Mouse (Mus musculus): ENCODE results near the gene Btbd16. TPM values are rescaled to one million over a fixed set of nuclear protein-coding genes. Genes with fewer than 3 reads are reported as not detected.

Btbd16 gene
- total RNA-seq, 1 experiment from 2014 or later = 0.19 TPM

- no peak for ATAC-seq (replicated peaks; ENCODE audit: insufficient number of reproducible peaks, low FRiP score, low TSS enrichment, poor library complexity, severe bottlenecking)
These were observed 9.7 kb upstream of the Btbd16 start for GRCm38 (mm10) chr7:130764160-130764559.

DNA sequence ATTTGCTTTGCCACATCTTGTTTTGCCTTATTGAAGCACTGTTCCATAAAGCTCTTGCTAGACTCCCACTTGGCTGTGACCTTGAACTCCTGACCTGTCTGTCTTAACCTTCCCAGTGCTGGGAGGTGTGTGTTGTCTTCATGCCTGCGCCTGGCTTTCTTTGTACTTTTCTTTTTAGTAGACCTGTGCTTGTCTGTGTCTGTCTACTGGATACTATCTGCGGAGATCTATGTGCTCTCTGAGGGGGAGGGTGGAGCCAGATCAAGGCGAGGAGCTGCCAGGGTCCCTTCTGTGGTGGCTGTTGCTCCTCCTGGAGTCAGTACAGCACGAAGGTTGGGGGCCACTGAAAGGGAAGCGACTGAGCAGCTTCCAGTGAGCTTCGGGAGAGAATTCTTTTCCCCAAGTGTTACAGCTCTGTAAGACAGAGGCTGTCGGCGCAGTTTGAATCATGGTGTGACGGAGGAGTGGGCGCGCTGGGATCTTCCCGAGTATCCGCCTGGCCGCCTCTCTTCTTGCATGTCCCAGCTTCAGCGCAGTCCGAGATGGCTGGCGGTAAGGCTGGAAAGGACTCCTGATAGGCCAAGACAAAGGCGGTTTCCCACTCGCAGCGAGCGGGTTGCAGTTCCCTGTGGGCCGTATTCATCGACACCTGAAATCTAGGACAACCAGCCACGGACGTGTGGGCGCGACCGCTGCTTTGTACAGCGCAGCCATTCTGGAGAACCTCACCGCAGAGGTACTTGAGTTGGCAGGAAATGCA lies 7.3 kb upstream of the Btbd16 start:
- ATAC-seq (replicated peaks; ENCODE audit: insufficient number of reproducible peaks, low FRiP score, low TSS enrichment, poor library complexity, severe bottlenecking) = no peak

DNA sequence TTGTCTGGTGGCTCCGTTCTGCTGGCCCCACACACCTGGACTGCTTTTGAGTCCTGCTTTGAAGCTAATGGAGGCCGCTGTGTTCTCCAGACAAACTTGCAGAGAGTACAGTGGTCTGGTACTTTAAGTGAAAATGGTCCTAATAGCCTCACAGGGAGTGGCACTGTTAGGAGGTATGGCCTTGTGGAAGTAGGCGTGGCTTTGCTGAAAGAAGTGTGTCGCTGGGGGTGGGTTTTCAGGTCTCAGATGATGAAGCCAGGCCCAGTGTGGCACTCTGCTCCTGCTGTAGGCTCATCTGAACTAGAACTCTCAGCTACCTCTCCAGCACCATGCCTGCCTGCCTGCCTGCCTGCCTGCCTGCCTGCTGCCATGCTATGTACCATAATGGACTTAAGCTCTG lies 5.7 kb upstream of the Btbd16 start:
- no peak for ATAC-seq (replicated peaks; ENCODE audit: insufficient number of reproducible peaks, low FRiP score, low TSS enrichment, poor library complexity, severe bottlenecking)

DNA sequence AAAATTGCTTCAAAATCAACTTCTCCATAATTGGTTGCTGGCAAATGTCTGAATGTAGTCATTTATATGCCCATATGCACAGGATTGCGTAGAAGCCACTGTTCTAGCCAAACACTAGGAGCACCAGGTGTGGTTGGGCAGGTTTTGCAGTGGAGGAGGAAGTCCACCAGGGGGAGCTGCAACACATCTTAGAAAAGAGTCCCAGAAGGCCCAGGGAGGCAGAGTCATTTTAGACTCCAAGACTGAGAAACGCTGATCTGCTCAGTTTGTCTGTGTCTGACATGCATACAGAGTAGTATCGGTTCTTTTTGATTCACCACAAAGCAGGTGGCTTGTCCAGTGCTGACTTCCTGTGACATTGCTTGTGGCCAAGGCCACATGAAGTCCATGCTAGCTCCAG lies 3.2 kb upstream of the Btbd16 start:
- ATAC-seq (replicated peaks; ENCODE audit: insufficient number of reproducible peaks, low FRiP score, low TSS enrichment, poor library complexity, severe bottlenecking) = peak; percentile 74

GRCm38 (mm10) chr7:130773171-130773830 lies 568 bp upstream of the Btbd16 start:
- no peak; the same call in 1 of the 2 replicates for ATAC-seq (replicated peaks; ENCODE audit: insufficient number of reproducible peaks, low FRiP score, low TSS enrichment, poor library complexity, severe bottlenecking)

GRCm38 (mm10) chr7:130780866-130781419 lies 7.1 kb downstream of the Btbd16 start:
- no peak for ATAC-seq (replicated peaks; ENCODE audit: insufficient number of reproducible peaks, low FRiP score, low TSS enrichment, poor library complexity, severe bottlenecking)

- ATAC-seq (replicated peaks; ENCODE audit: insufficient number of reproducible peaks, low FRiP score, low TSS enrichment, poor library complexity, severe bottlenecking) = no peak
These were observed 8.7 kb downstream of the Btbd16 start for GRCm38 (mm10) chr7:130782501-130783050.

GRCm38 (mm10) chr7:130785923-130786575 lies 12.2 kb downstream of the Btbd16 start:
- no peak for ATAC-seq (replicated peaks; ENCODE audit: insufficient number of reproducible peaks, low FRiP score, low TSS enrichment, poor library complexity, severe bottlenecking)

- no peak for ATAC-seq (replicated peaks; ENCODE audit: insufficient number of reproducible peaks, low FRiP score, low TSS enrichment, poor library complexity, severe bottlenecking)
These were observed 12.8 kb downstream of the Btbd16 start for GRCm38 (mm10) chr7:130786708-130787107.

DNA sequence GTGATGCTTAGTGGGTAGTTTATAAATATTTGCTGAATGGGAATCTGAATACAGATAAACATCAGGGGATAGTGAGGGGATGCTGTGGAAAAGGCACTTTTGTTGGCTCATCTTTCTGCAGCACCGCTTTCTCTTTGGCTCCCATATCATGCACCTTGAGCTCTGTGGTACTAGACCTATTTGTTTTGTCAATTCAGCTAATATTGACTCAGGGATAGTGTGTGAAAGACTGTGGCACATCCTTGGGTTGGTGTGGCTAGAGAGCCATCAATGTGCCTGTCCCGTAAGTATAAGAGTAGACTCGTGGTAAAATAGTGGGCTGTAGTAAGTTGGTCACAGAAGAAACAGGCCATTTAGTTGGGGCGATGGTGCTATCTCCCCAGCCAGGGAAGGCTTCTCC lies 13.7 kb downstream of the Btbd16 start:
- no peak for ATAC-seq (replicated peaks; ENCODE audit: insufficient number of reproducible peaks, low FRiP score, low TSS enrichment, poor library complexity, severe bottlenecking)

- no peak for ATAC-seq (replicated peaks; ENCODE audit: insufficient number of reproducible peaks, low FRiP score, low TSS enrichment, poor library complexity, severe bottlenecking)
These were observed 15.1 kb downstream of the Btbd16 start for GRCm38 (mm10) chr7:130788950-130789349.

GRCm38 (mm10) chr7:130789456-130789855 lies 15.6 kb downstream of the Btbd16 start:
- no peak for ATAC-seq (replicated peaks; ENCODE audit: insufficient number of reproducible peaks, low FRiP score, low TSS enrichment, poor library complexity, severe bottlenecking)

DNA sequence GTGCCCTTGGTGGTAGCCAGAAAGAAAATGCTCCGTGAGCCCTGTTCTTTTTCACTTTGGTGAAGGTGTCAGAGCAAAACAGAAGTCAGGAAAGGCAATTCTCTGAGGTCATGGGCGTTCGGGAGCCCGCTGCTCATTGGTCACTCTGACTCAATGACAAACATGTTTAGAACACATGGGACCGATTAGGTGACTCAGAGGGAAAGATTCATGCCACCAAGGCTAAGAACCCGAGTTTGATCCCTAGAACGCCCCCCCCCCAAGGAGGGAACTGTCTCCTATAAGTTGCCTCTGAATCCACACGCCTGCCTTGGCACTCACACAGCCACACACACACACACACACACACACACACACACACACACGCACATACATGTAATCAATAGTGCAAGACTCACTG lies 19.8 kb downstream of the Btbd16 start:
- no peak for ATAC-seq (replicated peaks; ENCODE audit: insufficient number of reproducible peaks, low FRiP score, low TSS enrichment, poor library complexity, severe bottlenecking)

DNA sequence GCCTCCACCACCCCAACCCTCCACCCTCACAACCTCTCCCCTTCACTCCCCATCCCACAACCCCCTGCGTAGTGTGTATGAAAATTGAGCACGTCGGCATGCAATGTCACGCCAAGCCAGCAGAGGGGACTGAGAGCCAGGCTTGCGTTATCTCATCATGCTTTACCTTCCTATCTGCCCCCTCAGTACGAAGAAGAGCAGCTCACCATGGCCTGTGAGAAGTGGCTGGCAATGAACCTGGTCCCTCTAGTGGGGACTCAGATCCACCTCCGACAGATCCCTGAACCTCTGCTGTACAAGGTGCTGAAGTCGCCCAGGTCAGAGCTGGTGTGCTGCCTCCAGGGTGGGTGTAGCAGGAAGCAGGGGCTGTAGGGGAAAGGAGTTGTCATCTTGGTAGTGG lies 22.9 kb downstream of the Btbd16 start:
- no peak for ATAC-seq (replicated peaks; ENCODE audit: insufficient number of reproducible peaks, low FRiP score, low TSS enrichment, poor library complexity, severe bottlenecking)

DNA sequence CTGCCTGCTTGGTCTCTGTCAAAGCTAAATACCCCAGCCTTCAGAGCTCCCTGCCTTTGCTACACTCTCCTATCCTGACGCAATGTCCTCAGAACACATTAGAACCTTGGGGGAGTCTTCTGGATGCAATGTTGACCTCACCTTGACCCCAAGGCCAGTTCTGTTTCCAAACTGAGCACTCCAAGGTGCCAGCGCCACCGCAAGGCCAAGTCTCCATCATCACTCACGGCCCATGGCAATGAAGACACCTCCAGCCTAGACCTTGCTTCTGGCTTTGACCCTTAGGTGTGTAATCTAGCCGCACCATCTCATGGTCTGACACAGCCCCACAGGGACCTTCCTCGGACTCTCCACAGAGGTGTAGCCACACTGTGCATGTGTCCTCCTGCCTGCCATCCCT lies 23.7 kb downstream of the Btbd16 start:
- ATAC-seq (replicated peaks; ENCODE audit: insufficient number of reproducible peaks, low FRiP score, low TSS enrichment, poor library complexity, severe bottlenecking) = no peak

- no peak for ATAC-seq (replicated peaks; ENCODE audit: insufficient number of reproducible peaks, low FRiP score, low TSS enrichment, poor library complexity, severe bottlenecking)
These were observed 25.5 kb downstream of the Btbd16 start for GRCm38 (mm10) chr7:130799418-130799817.

DNA sequence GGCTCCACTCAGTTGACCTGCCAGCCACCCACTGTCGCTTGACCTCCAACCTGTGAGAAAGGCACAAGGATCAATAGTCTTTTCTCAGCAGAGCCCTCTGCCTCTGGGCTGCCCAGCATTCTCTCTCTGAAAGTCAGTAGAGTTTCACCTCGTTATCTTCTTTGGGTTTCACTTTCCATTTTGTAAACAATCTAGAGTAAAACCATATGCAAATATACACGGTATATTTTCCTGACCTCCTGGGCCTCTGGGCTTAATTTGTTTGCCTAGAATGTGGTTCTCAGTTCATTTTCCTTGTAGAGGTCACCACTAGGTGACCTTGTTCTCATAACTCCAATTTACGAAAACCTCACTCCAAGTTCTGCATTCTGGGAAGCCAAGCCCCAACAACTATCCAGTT lies 26.8 kb downstream of the Btbd16 start:
- peak; percentile 33; the same call in 1 of the 2 replicates for ATAC-seq (replicated peaks; ENCODE audit: insufficient number of reproducible peaks, low FRiP score, low TSS enrichment, poor library complexity, severe bottlenecking)

- no peak for ATAC-seq (replicated peaks; ENCODE audit: insufficient number of reproducible peaks, low FRiP score, low TSS enrichment, poor library complexity, severe bottlenecking)
These were observed 27.9 kb downstream of the Btbd16 start for GRCm38 (mm10) chr7:130801811-130802210.

GRCm38 (mm10) chr7:130803251-130803825 lies 29.5 kb downstream of the Btbd16 start:
- no peak for ATAC-seq (replicated peaks; ENCODE audit: insufficient number of reproducible peaks, low FRiP score, low TSS enrichment, poor library complexity, severe bottlenecking)

Measured in monocyte, adult 5-6 weeks (primary cell).